Mouse (Mus musculus) brain, embryonic 14.5 days (tissue): ENCODE measurements around the gene N4bp3.

Source experiments
- CTCF ChIP-seq: fragments of 200-500 bp; IDR thresholded peaks from 2 replicates; pipeline ENCODE4 v1.5.1; 2012; ENCODE audit warnings: inconsistent platforms, mild to moderate bottlenecking, moderate library complexity, borderline replicate concordance; ENCODE audit not compliant: insufficient read depth, insufficient read length; ENCODE audit errors: extremely low read depth
- POLR2A ChIP-seq: fragments of 200-500 bp; IDR thresholded peaks from 2 replicates; pipeline ENCODE4 v1.6.1; 2012; ENCODE audit warnings: mild to moderate bottlenecking, inconsistent platforms, borderline replicate concordance; ENCODE audit not compliant: poor library complexity, insufficient read depth, insufficient read length, severe bottlenecking; ENCODE audit errors: extremely low read depth

GRCm38 (mm10) chr11:51645293-51645692 lies 5.3 kb downstream of the N4bp3 start:
- TF ChIP-seq POLR2A (no peak), CTCF (no peak)
